Mouse (Mus musculus): ENCODE measurements at regions not wholly inside any gene's neighbourhood (a gene's known extent, or its start where the extent isn't known, plus 50 kb on each side); places are given as distances from the start of the nearest gene placed in this dataset.
"Not testable (repeated sequence)": the region's sequence is repeated elsewhere in the genome, so short reads cannot be mapped to it uniquely, and the experiment has no call there.

- TF ChIP-seq CTCF (IDR thresholded peaks at IDR 0.05), result no peak
- Histone ChIP-seq H3K4me3 (no peak overlapping the region), H3K27ac (no peak overlapping the region)
- intact Hi-C loops (cut with DNase I), result no loop called here
- no peak for DNase-seq
These were observed 50.7 kb upstream of the Wdr26 start for GRCm38 (mm10) chr1:181262496-181262895.

DNA sequence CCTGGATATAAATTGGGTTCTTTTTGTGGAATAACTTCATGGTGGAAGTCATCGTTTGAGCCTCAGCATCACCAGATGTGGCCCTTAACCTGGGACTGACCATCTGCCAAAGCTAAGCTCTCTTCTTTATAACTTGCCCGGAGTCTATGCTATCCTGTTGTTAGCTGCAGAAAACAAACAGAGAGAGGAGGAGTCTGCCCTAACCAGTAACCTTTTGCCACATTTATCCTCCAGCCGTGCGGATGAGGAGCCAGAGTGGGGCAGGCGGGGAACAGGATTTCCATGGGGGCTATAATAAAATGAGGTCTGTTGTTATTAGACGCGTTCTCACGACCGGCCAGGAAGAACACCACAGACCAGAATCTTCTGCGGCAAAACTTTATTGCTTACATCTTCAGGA lies 51.4 kb upstream of the Wdr26 start:
- intact Hi-C loops (cut with DNase I), result no loop called here
- no peak overlapping the region for H3K4me3 ChIP-seq
- TF ChIP-seq CTCF (IDR thresholded peaks at IDR 0.05), result no peak
- no peak for DNase-seq
- H3K27ac ChIP-seq, result no peak overlapping the region

DNA sequence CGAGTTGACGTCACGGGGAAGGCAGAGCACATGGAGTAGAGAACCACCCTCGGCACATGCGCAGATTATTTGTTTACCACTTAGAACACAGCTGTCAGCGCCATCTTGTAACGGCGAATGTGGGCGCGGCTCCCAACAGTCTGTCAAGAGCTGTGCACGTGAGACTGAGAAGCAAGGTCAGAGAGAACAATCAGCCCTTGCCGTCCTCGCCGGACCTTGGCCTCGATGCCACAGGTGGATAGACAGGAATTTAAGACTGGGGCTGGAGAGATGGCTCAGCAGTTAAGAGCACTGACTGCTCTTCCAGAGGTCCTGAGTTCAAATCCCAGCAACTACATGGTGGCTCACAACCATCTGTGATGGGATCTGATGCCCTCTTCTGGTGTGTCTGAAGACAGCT lies 58.7 kb upstream of the Wdr26 start:
- not testable (repeated sequence) for H3K27ac ChIP-seq, DNase-seq, H3K4me3 ChIP-seq
- intact Hi-C loops (cut with DNase I), result loop anchor here (5.0 kb wide), 1 partner anchor 347 kb away; no protein-coding TSS in a partner anchor

DNA sequence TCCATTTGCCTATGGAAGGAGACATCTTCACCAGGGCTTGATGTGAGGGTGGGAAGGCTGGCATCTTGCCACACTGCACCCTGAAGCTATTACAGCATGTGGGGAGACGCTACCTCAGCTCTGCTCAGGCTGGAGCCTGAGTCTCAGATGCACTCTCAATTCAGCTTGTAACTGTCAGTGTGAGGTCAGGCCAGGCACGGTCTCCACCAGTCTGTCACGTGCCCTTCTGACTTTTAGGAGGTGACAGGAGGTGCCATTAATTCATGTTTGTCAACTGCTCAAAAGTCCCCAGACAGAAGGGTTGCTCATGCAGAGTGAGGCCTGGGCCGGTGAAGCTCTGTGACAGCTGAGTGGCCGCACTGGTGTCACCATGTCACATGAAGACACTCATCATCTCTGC lies 59.4 kb upstream of the Wdr26 start:
- Histone ChIP-seq H3K27ac (no peak overlapping the region), H3K4me3 (no peak overlapping the region)
- DNase-seq, result no peak
- intact Hi-C loops (cut with DNase I), result loop anchor here (5.0 kb wide), 1 partner anchor 346 kb away; no protein-coding TSS in a partner anchor
- no peak for TF ChIP-seq CTCF (IDR thresholded peaks at IDR 0.05)

GRCm38 (mm10) chr1:181271821-181272220 lies 60.0 kb upstream of the Wdr26 start:
- intact Hi-C loops (cut with DNase I), result loop anchor here (5.0 kb wide), 1 partner anchor 345 kb away; no protein-coding TSS in a partner anchor
- Histone ChIP-seq H3K4me3 (no peak overlapping the region), H3K27ac (no peak overlapping the region)
- TF ChIP-seq CTCF (IDR thresholded peaks at IDR 0.05), result no peak
- no peak for DNase-seq

DNA sequence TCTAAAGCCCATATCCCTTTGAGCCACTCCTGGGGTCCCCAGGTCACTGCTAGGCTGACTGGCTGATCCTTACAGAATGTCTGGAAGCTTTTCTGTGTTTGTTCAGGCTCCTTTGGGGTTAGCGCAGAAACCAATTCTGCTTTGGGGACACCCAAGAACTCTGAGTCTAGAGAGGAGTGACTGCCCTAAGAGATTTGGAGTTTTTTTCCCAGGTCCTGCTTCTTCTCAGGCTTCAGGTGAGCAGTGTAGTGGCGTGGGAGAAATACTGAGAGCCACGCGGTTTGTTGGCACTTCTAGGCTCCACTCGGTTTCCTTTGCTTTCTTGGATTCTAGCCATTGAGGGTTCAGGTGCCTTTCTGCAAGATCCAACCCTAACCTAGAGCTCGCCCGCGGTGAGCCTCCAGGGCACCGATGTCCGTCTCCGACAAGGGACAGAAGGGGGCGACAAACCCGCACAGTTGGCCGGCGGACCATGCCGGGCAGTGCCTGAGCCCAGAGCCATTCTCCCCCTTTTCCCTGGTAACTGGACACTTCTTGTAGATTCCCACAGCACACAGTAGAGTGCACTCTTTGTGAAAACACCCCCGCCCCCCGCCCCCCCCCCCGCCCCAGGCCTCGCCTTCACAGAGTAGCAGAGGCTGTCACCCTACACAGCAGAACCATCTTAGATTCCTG lies 61.0 kb upstream of the Wdr26 start:
- peak; percentile 89 for TF ChIP-seq CTCF (IDR thresholded peaks at IDR 0.05)
- DNase-seq, result peak; percentile 87
- Histone ChIP-seq H3K4me3 (no peak overlapping the region), H3K27ac (no peak overlapping the region)
- intact Hi-C loops (cut with DNase I), result loop anchor here (5.0 kb wide), 1 partner anchor 345 kb away; no protein-coding TSS in a partner anchor

GRCm38 (mm10) chr1:181273540-181274204 lies 61.9 kb upstream of the Wdr26 start:
- H3K27ac ChIP-seq, result no peak overlapping the region
- TF ChIP-seq CTCF (IDR thresholded peaks at IDR 0.05), result no peak
- intact Hi-C loops (cut with DNase I), result loop anchor here (5.0 kb wide), 1 partner anchor 344 kb away; no protein-coding TSS in a partner anchor
- no peak overlapping the region for H3K4me3 ChIP-seq
- DNase-seq, result no peak

GRCm38 (mm10) chr1:181280826-181281225 lies 69.0 kb upstream of the Wdr26 start:
- no peak for TF ChIP-seq CTCF (IDR thresholded peaks at IDR 0.05)
- Histone ChIP-seq H3K4me3 (no peak overlapping the region), H3K27ac (no peak overlapping the region)
- no peak for DNase-seq
- intact Hi-C loops (cut with DNase I), result no loop called here

GRCm38 (mm10) chr1:181282986-181283385 lies 69.4 kb upstream of the Cnih3 start:
- intact Hi-C loops (cut with DNase I); H3K4me3 ChIP-seq; DNase-seq; H3K27ac ChIP-seq: not testable (repeated sequence)

DNA sequence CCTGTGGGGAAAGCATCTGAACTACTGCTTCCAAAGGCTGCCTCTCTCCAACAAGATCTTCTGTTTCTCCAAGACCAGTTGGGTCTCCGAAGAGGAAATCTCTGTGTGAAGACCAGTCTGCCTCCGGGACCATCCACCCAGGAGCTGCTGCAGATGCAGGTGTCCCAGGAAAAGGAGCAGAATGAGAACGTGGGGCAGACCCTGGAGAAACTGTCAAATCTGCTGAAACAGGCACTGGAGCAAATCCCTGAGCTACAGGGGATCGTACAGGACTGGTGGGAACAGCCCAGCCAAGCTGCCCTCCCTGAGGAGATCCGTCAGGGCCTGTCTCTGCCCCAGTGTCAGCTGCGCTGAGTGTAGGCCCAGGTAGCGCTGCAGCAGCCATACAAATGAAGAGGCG lies 68.9 kb upstream of the Cnih3 start:
- DNase-seq; H3K4me3 ChIP-seq; H3K27ac ChIP-seq; intact Hi-C loops (cut with DNase I): not testable (repeated sequence)

DNA sequence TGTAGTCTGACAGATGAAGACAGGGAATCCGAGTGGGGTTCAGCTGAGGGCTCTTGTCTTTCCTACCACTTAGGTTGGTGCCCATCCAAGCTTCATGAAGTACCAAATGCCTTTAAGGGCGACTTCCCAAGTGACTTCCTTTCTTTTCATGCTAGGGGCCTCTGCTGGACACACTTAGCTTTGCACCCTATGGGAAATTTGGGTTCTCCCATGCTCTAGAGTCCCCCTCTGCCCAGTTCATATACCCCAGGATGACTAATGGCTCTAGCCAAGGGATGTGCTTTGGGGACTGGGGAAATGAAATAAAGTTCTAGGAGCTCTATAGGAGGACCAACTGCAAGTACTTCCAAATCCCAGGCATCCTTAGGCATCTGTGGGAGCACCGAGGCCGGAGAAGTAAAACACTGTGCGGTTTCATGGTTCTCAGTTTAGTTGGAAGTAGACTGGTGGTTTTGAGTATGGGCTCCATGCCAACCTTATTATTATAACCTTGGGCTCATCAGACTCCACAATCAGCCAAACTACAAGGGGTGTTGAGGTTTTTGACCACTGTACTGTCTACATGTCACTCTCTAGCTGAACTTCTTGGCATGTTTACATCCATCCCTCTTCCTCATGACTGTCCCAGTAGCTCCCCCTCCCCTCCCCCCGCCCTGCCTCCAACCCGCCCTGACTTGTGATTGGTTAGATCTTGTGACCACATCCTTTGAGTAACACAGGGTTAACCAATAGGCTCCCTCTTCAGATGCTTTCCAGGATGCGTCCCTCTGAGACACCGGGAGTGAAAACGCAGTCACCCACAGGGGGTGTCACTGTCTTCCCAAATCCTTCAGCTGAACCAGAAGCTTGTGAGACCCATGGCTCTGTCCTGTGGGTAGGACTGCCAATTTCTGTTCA lies 67.9 kb upstream of the Cnih3 start:
- no peak overlapping the region for H3K4me3 ChIP-seq
- no peak overlapping the region for H3K27ac ChIP-seq
- DNase-seq, result no peak
- intact Hi-C loops (cut with DNase I), result no loop called here
- TF ChIP-seq CTCF (IDR thresholded peaks at IDR 0.05), result peak; percentile 46

DNA sequence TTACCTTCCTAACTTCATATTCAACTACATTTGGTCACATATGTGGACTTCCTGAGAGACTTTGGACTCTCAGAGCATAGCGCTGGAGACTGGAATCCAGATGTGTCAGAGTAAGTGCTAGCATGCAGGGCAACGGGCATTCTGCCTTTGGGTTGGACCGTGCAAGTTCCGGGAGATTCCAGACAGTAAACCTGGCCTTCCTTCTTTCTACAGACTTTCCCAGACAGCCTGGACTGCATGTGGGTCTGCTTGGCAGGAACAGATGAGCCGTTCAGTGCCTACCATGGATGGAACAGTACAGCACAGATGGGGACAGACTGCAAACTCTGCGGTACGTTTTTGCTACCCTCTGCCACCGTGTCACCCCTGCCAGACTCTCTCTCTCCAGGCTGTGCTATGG lies 66.8 kb upstream of the Cnih3 start:
- no peak overlapping the region for H3K27ac ChIP-seq
- intact Hi-C loops (cut with DNase I), result no loop called here
- no peak overlapping the region for H3K4me3 ChIP-seq

GRCm38 (mm10) chr1:181286146-181286545 lies 66.3 kb upstream of the Cnih3 start:
- intact Hi-C loops (cut with DNase I), result no loop called here
- no peak for DNase-seq
- H3K4me3 ChIP-seq, result no peak overlapping the region
- H3K27ac ChIP-seq, result no peak overlapping the region
- TF ChIP-seq CTCF (IDR thresholded peaks at IDR 0.05), result no peak

More for the DNA sequence above, 66.8 kb upstream of the Cnih3 start:
- no peak for TF ChIP-seq CTCF (IDR thresholded peaks at IDR 0.05)
- no peak for DNase-seq

Measured in gastrocnemius, adult 2 months (tissue).